Mouse (Mus musculus) hindbrain, embryonic 12.5 days (tissue): ENCODE data around the gene Zfp599. TPM values are rescaled to one million over a fixed set of nuclear protein-coding genes. Genes with fewer than 3 reads are reported as not detected.
A peak's percentile ranks its signal among the peaks of the same experiment; 100 is the strongest.
"Not testable (repeated sequence)": the region's sequence is repeated elsewhere in the genome, so short reads cannot be mapped to it uniquely, and the experiment has no call there.

Experiments used
- ATAC-seq: fragments of 200-750 bp; cut with Nextera tagmentation; 2 replicates; pipeline ENCODE4 v1.8.0; 2017; ENCODE audit warnings: moderate TSS enrichment; ENCODE audit not compliant: low FRiP score
- H3K27ac ChIP-seq: fragments of 300-500 bp; sonication (generic); 2 replicates; pipeline ENCODE4 v1.5.1; 2016; ENCODE audit warnings: mild to moderate bottlenecking
- H3K27me3 ChIP-seq: fragments of 300-500 bp; sonication (generic); 2 replicates; pipeline ENCODE4 v1.6.1; 2016; ENCODE audit warnings: mild to moderate bottlenecking
- H3K36me3 ChIP-seq: fragments of 300-500 bp; sonication (generic); 2 replicates; pipeline ENCODE4 v1.6.1; 2016; ENCODE audit warnings: mild to moderate bottlenecking
- H3K4me1 ChIP-seq: fragments of 300-500 bp; sonication (generic); 2 replicates; pipeline ENCODE4 v1.6.1; 2016
- H3K4me2 ChIP-seq: fragments of 300-500 bp; sonication (generic); replicated peaks from 2 replicates; pipeline ENCODE4 v1.6.1; 2016; ENCODE audit warnings: mild to moderate bottlenecking
- H3K4me3 ChIP-seq: fragments of 300-500 bp; sonication (generic); 2 replicates; pipeline ENCODE4 v1.5.1; 2016; ENCODE audit warnings: mild to moderate bottlenecking
- H3K9ac ChIP-seq: fragments of 300-500 bp; sonication (generic); 2 replicates; pipeline ENCODE4 v1.6.1; 2016; ENCODE audit warnings: mild to moderate bottlenecking, moderate library complexity
- H3K9me3 ChIP-seq: fragments of 300-500 bp; sonication (generic); replicated peaks from 2 replicates; pipeline ENCODE4 v1.6.1; 2016; ENCODE audit warnings: mild to moderate bottlenecking
- WGBS: fragments of 180-500 bp; shearing (Covaris S2); methylation state at CpG from one replicate; pipeline ENCODE4 v1.1.7; 2016; 5-methylcytosine and 5-hydroxymethylcytosine counted together
- polyA plus RNA-seq: library from polyadenylated mRNA; unstranded; fragments of >200 nt; fragmentation: Nextera tagmentation; extraction: Ambion mirVana; gene quantifications from 2 replicates; pipeline ENCODE4 v1.2.1, GENCODE M21; 2016

Gene Zfp599
- polyA plus RNA-seq, 1 experiment from 2014 or later = 6.9 TPM

- Histone ChIP-seq H3K4me2 (no peak overlapping the region), H3K4me1 (no peaks in the 10 kb centered on the region), H3K27ac (no peak overlapping the region), H3K27me3 (no peaks in the 10 kb centered on the region), H3K4me3 (no peak overlapping the region), H3K36me3 (peaks cover 81% of the 10 kb centered on the region), H3K9ac (no peak overlapping the region), H3K9me3 (peaks cover 13% of the 10 kb centered on the region)
- WGBS = 93% methylated on average over 2 of the region's 2 CpGs
- no peak for ATAC-seq
These were observed 15.5 kb downstream of the Zfp599 start for GRCm38 (mm10) chr9:22244242-22244641.

GRCm38 (mm10) chr9:22240001-22240400, 19.7 kb downstream of the Zfp599 start:
- WGBS = 93% methylated on average over 4 of the region's 4 CpGs
- no peak for ATAC-seq
- Histone ChIP-seq H3K9ac (no peak overlapping the region), H3K27ac (no peak overlapping the region), H3K4me2 (no peak overlapping the region), H3K27me3 (no peaks in the 10 kb centered on the region), H3K4me3 (no peak overlapping the region), H3K9me3 (no peaks in the 10 kb centered on the region), H3K4me1 (no peaks in the 10 kb centered on the region), H3K36me3 (peaks cover 75% of the 10 kb centered on the region)

GRCm38 (mm10) chr9:22230556-22230955, 29.1 kb downstream of the Zfp599 start:
- Histone ChIP-seq H3K4me1 (no peaks in the 10 kb centered on the region), H3K4me3 (no peak overlapping the region), H3K27ac (no peak overlapping the region), H3K36me3 (no peaks in the 10 kb centered on the region; the same call in 1 of the 2 replicates), H3K9me3 (no peaks in the 10 kb centered on the region), H3K4me2 (no peak overlapping the region), H3K9ac (no peak overlapping the region), H3K27me3 (no peaks in the 10 kb centered on the region)
- no peak for ATAC-seq

- ATAC-seq = no peak
- Histone ChIP-seq H3K27ac (no peak overlapping the region), H3K9ac (no peak overlapping the region), H3K4me1 (no peaks in the 10 kb centered on the region), H3K27me3 (no peaks in the 10 kb centered on the region), H3K9me3 (no peaks in the 10 kb centered on the region), H3K4me2 (no peak overlapping the region), H3K36me3 (no peaks in the 10 kb centered on the region; the same call in 1 of the 2 replicates), H3K4me3 (no peak overlapping the region)
- WGBS = 93% methylated on average over 3 of the region's 3 CpGs
These were observed 29.6 kb downstream of the Zfp599 start for GRCm38 (mm10) chr9:22230061-22230460.

- 85% methylated on average over 7 of the region's 7 CpGs for WGBS
These were observed 30.2 kb downstream of the Zfp599 start for GRCm38 (mm10) chr9:22229386-22230026.

GRCm38 (mm10) chr9:22226846-22227245, 32.8 kb downstream of the Zfp599 start:
- Histone ChIP-seq H3K9me3 (no peaks in the 10 kb centered on the region), H3K27ac (no peak overlapping the region), H3K27me3 (no peaks in the 10 kb centered on the region), H3K4me1 (no peaks in the 10 kb centered on the region), H3K36me3 (no peaks in the 10 kb centered on the region), H3K4me3 (no peak overlapping the region), H3K9ac (no peak overlapping the region), H3K4me2 (no peak overlapping the region)
- WGBS = 85% methylated on average over 15 of the region's 15 CpGs
- ATAC-seq = no peak

More at GRCm38 (mm10) chr9:22229386-22230026, 30.2 kb downstream of the Zfp599 start:
- H3K9ac ChIP-seq = no peak overlapping the region
- ATAC-seq = no peak
- no peaks in the 10 kb centered on the region for H3K4me1 ChIP-seq
- H3K27me3 ChIP-seq = no peaks in the 10 kb centered on the region
- H3K36me3 ChIP-seq = no peaks in the 10 kb centered on the region
- H3K27ac ChIP-seq = no peak overlapping the region
- no peak overlapping the region for H3K4me2 ChIP-seq
- H3K9me3 ChIP-seq = no peaks in the 10 kb centered on the region
- no peak overlapping the region for H3K4me3 ChIP-seq

GRCm38 (mm10) chr9:22226389-22226673, 33.4 kb downstream of the Zfp599 start:
- H3K36me3 ChIP-seq, H3K4me1 ChIP-seq, H3K9ac ChIP-seq, ATAC-seq, H3K9me3 ChIP-seq, H3K27me3 ChIP-seq: not testable (repeated sequence)
- Histone ChIP-seq H3K4me2 (peak overlapping the region; percentile 60), H3K4me3 (peak overlapping the region; percentile 64; the same call in 1 of the 2 replicates), H3K27ac (0 out of 2 replicates have a peak overlapping the region, but pooled peaks have one; percentile 77)
- 69% methylated on average over 7 of the region's 7 CpGs for WGBS

- peak within 1 kb of the TSS; percentile 67 for H3K9ac ChIP-seq
- no peaks in the 10 kb centered on the region for H3K4me1 ChIP-seq
- peak within 1 kb of the TSS; percentile 64 for H3K4me3 ChIP-seq
- no peaks in the 10 kb centered on the region for H3K27me3 ChIP-seq
- ATAC-seq = peak; percentile 99
- H3K9me3 ChIP-seq = no peaks in the 10 kb centered on the region
- no peaks in the 10 kb centered on the region for H3K36me3 ChIP-seq
- peak within 1 kb of the TSS; percentile 60 for H3K4me2 ChIP-seq
- WGBS = 2% methylated on average over 35 of the region's 35 CpGs
- H3K27ac ChIP-seq = peak within 1 kb of the TSS; percentile 77
These were observed 33.9 kb downstream of the Zfp599 start, which contains the start of gene Zfp809 for GRCm38 (mm10) chr9:22225581-22226388. TSS of gene Zfp809 (plus strand) at chr9:22225714.

- 21% methylated on average over 17 of the region's 17 CpGs for WGBS
- peak overlapping the region; percentile 67 for H3K9ac ChIP-seq
- H3K9me3 ChIP-seq = no peaks in the 10 kb centered on the region
- H3K4me3 ChIP-seq = peak overlapping the region; percentile 64
- peak overlapping the region; percentile 60 for H3K4me2 ChIP-seq
- H3K36me3 ChIP-seq = no peaks in the 10 kb centered on the region
- H3K27ac ChIP-seq = peak overlapping the region; percentile 77; the same call in 1 of the 2 replicates
- no peaks in the 10 kb centered on the region for H3K27me3 ChIP-seq
- ATAC-seq = peak; percentile 43
- no peaks in the 10 kb centered on the region for H3K4me1 ChIP-seq
These were observed 34.9 kb downstream of the Zfp599 start for GRCm38 (mm10) chr9:22224536-22225503.

GRCm38 (mm10) chr9:22224066-22224465, 35.6 kb downstream of the Zfp599 start:
- Histone ChIP-seq H3K9ac (no peak overlapping the region), H3K4me3 (no peak overlapping the region), H3K4me1 (no peaks in the 10 kb centered on the region), H3K27me3 (no peaks in the 10 kb centered on the region), H3K27ac (no peak overlapping the region), H3K4me2 (no peak overlapping the region), H3K36me3 (no peaks in the 10 kb centered on the region), H3K9me3 (no peaks in the 10 kb centered on the region)
- ATAC-seq = no peak
- 94% methylated on average over 4 of the region's 4 CpGs for WGBS

- Histone ChIP-seq H3K4me1 (no peaks in the 10 kb centered on the region), H3K9ac (no peak overlapping the region), H3K9me3 (no peaks in the 10 kb centered on the region), H3K36me3 (no peaks in the 10 kb centered on the region), H3K27ac (no peak overlapping the region), H3K4me2 (no peak overlapping the region), H3K27me3 (no peaks in the 10 kb centered on the region), H3K4me3 (no peak overlapping the region)
- WGBS = 56% methylated on average over 7 of the region's 8 CpGs
- no peak for ATAC-seq
These were observed 41.7 kb downstream of the Zfp599 start for GRCm38 (mm10) chr9:22217858-22218493.
